ENCODE assay signal across 11 mouse cellular contexts in genomic region chr15:8659977-8660376, GRCm38 (mm10). TPM values are rescaled to one million over a fixed set of nuclear protein-coding genes. Genes with fewer than 3 reads are reported as not detected.
DNase-seq lines count a peak whose midpoint lies in the region; ATAC-seq and TF ChIP-seq lines count a peak whose summit lies in the region.
"Had no signal": no experiment of that assay in that cellular context is flagged by ENCODE, and none has a peak within 500 bp of the region (broad histone marks: within the 10 kb centered on the region; RNA-seq: fewer than 3 reads in every experiment).

No protein-coding gene starts in this region.

- H3K9ac ChIP-seq in lung, embryonic 16.5 days (ENCODE audit: low read length) = no peak overlapping the region
- H3K9ac ChIP-seq in neural tube, embryonic 14.5 days (replicated peaks; ENCODE audit: low read depth, low read length) = no peak overlapping the region
- no peak overlapping the region for H3K9ac ChIP-seq in intestine, postnatal 0 days (ENCODE audit: low read depth, low read length)
- H3K9ac ChIP-seq: liver, embryonic 14.5 days had no signal

- no peak for DNase-seq in heart, embryonic 10.5 days (ENCODE audit: low spot score)
- DNase-seq in heart, adult 18-20 months = no peak
- no peak for DNase-seq in lung, adult 18-20 months
- DNase-seq in limb, embryonic 10.5 days (ENCODE audit: low spot score) = peak; percentile 38
- DNase-seq in cerebellum, postnatal 36 days = no peak

- H3K27me3 ChIP-seq in heart, embryonic 10.5 days (ENCODE audit: insufficient read depth, poor library complexity, severe bottlenecking) = no peaks in the 10 kb centered on the region
- no peaks in the 10 kb centered on the region for H3K27me3 ChIP-seq in lung, embryonic 16.5 days (ENCODE audit: control insufficient read depth, insufficient read depth, low read depth, low read length)
- no peaks in the 10 kb centered on the region for H3K27me3 ChIP-seq in limb, embryonic 10.5 days (ENCODE audit: low read depth, poor library complexity, severe bottlenecking)
- no peaks in the 10 kb centered on the region for H3K27me3 ChIP-seq in neural tube, embryonic 14.5 days (ENCODE audit: control insufficient read depth, insufficient read depth, low read length)
- H3K27me3 ChIP-seq in intestine, postnatal 0 days (replicated peaks; ENCODE audit: control insufficient read depth, insufficient read depth, low read length) = no peaks in the 10 kb centered on the region

- 52% methylated on average over 4 of the region's 4 CpGs for WGBS in heart, embryonic 10.5 days
- WGBS in lung, embryonic 16.5 days = 78% methylated on average over 4 of the region's 4 CpGs
- WGBS in limb, embryonic 10.5 days = 45% methylated on average over 4 of the region's 4 CpGs
- 11% methylated on average over 4 of the region's 4 CpGs for WGBS in neural tube, embryonic 14.5 days
- 85% methylated on average over 4 of the region's 4 CpGs for WGBS in intestine, postnatal 0 days

- ATAC-seq in lung, embryonic 16.5 days (ENCODE audit: low read depth) = no peak
- ATAC-seq in neural tube, embryonic 14.5 days (ENCODE audit: low read depth) = no peak
- no peak for ATAC-seq in intestine, postnatal 0 days

- no peak for TF ChIP-seq CTCF in intestine, postnatal 0 days (IDR thresholded peaks at IDR 0.05; ENCODE audit: low read depth)

- H3K9me3 ChIP-seq in heart, embryonic 10.5 days = no peaks in the 10 kb centered on the region
- H3K9me3 ChIP-seq in lung, embryonic 16.5 days (ENCODE audit: control insufficient read depth, low read length) = no peaks in the 10 kb centered on the region
- H3K9me3 ChIP-seq in limb, embryonic 10.5 days (replicated peaks) = no peaks in the 10 kb centered on the region
- no peaks in the 10 kb centered on the region for H3K9me3 ChIP-seq in neural tube, embryonic 14.5 days (ENCODE audit: control insufficient read depth, low read length)
- H3K9me3 ChIP-seq in intestine, postnatal 0 days (ENCODE audit: control insufficient read depth) = no peaks in the 10 kb centered on the region
- H3K9me3 ChIP-seq: G1E had no signal

- H3K36me3 ChIP-seq in heart, embryonic 10.5 days = no peaks in the 10 kb centered on the region
- H3K36me3 ChIP-seq in lung, embryonic 16.5 days (ENCODE audit: control insufficient read depth, insufficient read depth, low read length) = no peaks in the 10 kb centered on the region
- H3K36me3 ChIP-seq in limb, embryonic 10.5 days = no peaks in the 10 kb centered on the region
- H3K36me3 ChIP-seq in neural tube, embryonic 14.5 days (ENCODE audit: control insufficient read depth, insufficient read depth, low read length) = no peaks in the 10 kb centered on the region
- no peaks in the 10 kb centered on the region for H3K36me3 ChIP-seq in intestine, postnatal 0 days (ENCODE audit: control insufficient read depth, insufficient read depth)
- H3K36me3 ChIP-seq: G1E had no signal

- peak overlapping the region; percentile 52 for H3K27ac ChIP-seq in heart, embryonic 10.5 days
- peak overlapping the region; percentile 75; the same call in 1 of the 2 replicates for H3K27ac ChIP-seq in lung, embryonic 16.5 days (ENCODE audit: low read length)
- H3K27ac ChIP-seq in limb, embryonic 10.5 days = peak overlapping the region; percentile 75
- peak overlapping the region; percentile 74 for H3K27ac ChIP-seq in neural tube, embryonic 14.5 days (ENCODE audit: low read depth, low read length)
- H3K27ac ChIP-seq in intestine, postnatal 0 days (ENCODE audit: low read depth, low read length) = no peak overlapping the region
- H3K27ac ChIP-seq: liver, embryonic 14.5 days had no signal

- no peak overlapping the region for H3K4me3 ChIP-seq in heart, embryonic 10.5 days
- no peak overlapping the region for H3K4me3 ChIP-seq in lung, embryonic 16.5 days (ENCODE audit: low read length)
- H3K4me3 ChIP-seq in limb, embryonic 10.5 days = no peak overlapping the region
- H3K4me3 ChIP-seq in neural tube, embryonic 14.5 days (ENCODE audit: low read depth, low read length) = no peak overlapping the region
- no peak overlapping the region for H3K4me3 ChIP-seq in intestine, postnatal 0 days (ENCODE audit: low read depth, low read length)
- H3K4me3 ChIP-seq: erythroblast, embryonic 14.5 days had no signal

- H3K4me1 ChIP-seq in heart, embryonic 10.5 days = peaks cover 58% of the 10 kb centered on the region
- H3K4me1 ChIP-seq in lung, embryonic 16.5 days (replicated peaks; ENCODE audit: control insufficient read depth, insufficient read depth, low read length) = peaks cover 26% of the 10 kb centered on the region
- H3K4me1 ChIP-seq in limb, embryonic 10.5 days = peaks cover 48% of the 10 kb centered on the region
- peaks cover 25% of the 10 kb centered on the region; the same call in 1 of the 2 replicates for H3K4me1 ChIP-seq in neural tube, embryonic 14.5 days (ENCODE audit: control insufficient read depth, insufficient read depth, low read length)
- H3K4me1 ChIP-seq in intestine, postnatal 0 days (replicated peaks; ENCODE audit: control insufficient read depth, insufficient read depth, low read length) = no peaks in the 10 kb centered on the region

- H3K4me2 ChIP-seq in lung, embryonic 16.5 days (ENCODE audit: low read depth, low read length) = no peak overlapping the region
- no peak overlapping the region for H3K4me2 ChIP-seq in neural tube, embryonic 14.5 days (ENCODE audit: low read depth, low read length)
- H3K4me2 ChIP-seq in intestine, postnatal 0 days (replicated peaks; ENCODE audit: low read depth) = no peak overlapping the region

RNA-seq across cellular contexts. Expression of gene Slc1a3, which starts 50.6 kb away (rescaled TPM):
- 26.2 and 33.4 TPM in 2 replicates for polyA plus RNA-seq in heart, embryonic 10.5 days (2016; fragmentation: Nextera tagmentation; extraction: Ambion mirVana)
- total RNA-seq in heart, adult 18-20 months (2021) = 1 to 10 TPM; 1.2 to 3.5 TPM
- 23.5 and 25.2 TPM in 2 replicates for polyA plus RNA-seq in lung, embryonic 16.5 days (2015; fragmentation: Nextera tagmentation; extraction: Ambion mirVana)
- 19.9 and 24.1 TPM in 2 replicates for polyA plus RNA-seq in limb, embryonic 10.5 days (2016; fragmentation: Nextera tagmentation; extraction: Ambion mirVana)
- 205 and 228 TPM in 2 replicates for polyA plus RNA-seq in neural tube, embryonic 14.5 days (2014; fragmentation: Nextera tagmentation; extraction: Ambion mirVana)
- polyA plus RNA-seq in intestine, postnatal 0 days (2015; fragmentation: Nextera tagmentation; extraction: Ambion mirVana) = 0.50 and 0.53 TPM in 2 replicates
- polyA plus RNA-seq: erythroblast, embryonic 14.5 days; G1E had no signal

Comparison
In these comparisons a context has a peak if more than half of its experiments do, and no peak if none do; other contexts are left out.
1. RNA of gene Slc1a3, which starts 50.6 kb away (polyA plus RNA-seq): 205 to 228 TPM in neural tube, embryonic 14.5 days, 26.2 to 33.4 TPM in heart, embryonic 10.5 days, 23.5 to 25.2 TPM in lung, embryonic 16.5 days and 19.9 to 24.1 TPM in limb, embryonic 10.5 days; 0.50 to 0.53 TPM in intestine, postnatal 0 days; every median in the first group is over 10 times any median in the second.